Mouse (Mus musculus) bone marrow, adult 2 months (tissue): ENCODE data around the gene Krt9. TPM values are rescaled to one million over a fixed set of nuclear protein-coding genes. Genes with fewer than 3 reads are reported as not detected.

Experiments used
- H3K27ac ChIP-seq: fragments of 200-500 bp; 2 replicates; pipeline ENCODE4 v1.5.1; 2012; ENCODE audit warnings: low read depth, mild to moderate bottlenecking, control low read depth, inconsistent platforms, low read length; ENCODE audit not compliant: control insufficient read depth, poor library complexity, insufficient read depth
- H3K4me1 ChIP-seq: fragments of 200-500 bp; 2 replicates; pipeline ENCODE4 v1.6.1; 2011; ENCODE audit warnings: low read length; ENCODE audit not compliant: control insufficient read depth, insufficient read depth
- H3K4me3 ChIP-seq: fragments of 200-500 bp; replicated peaks from 2 replicates; pipeline ENCODE3; 2011; ENCODE audit warnings: mild to moderate bottlenecking, low read depth, low read length, control low read depth; ENCODE audit not compliant: control insufficient read depth
- CTCF ChIP-seq: fragments of 200-500 bp; IDR thresholded peaks from 2 replicates; pipeline ENCODE4 v1.5.1; 2011; ENCODE audit warnings: low read length, control low read depth; ENCODE audit not compliant: control insufficient read depth, insufficient read depth
- POLR2A ChIP-seq: fragments of 200-500 bp; IDR thresholded peaks from 2 replicates; pipeline ENCODE4 v1.6.1; 2011; ENCODE audit warnings: low read depth, mild to moderate bottlenecking, control low read depth, low read length, borderline replicate concordance; ENCODE audit not compliant: control insufficient read depth
- WGBS: fragments of 180-500 bp; shearing (Covaris S2); methylation state at CpG from one replicate; pipeline ENCODE4 v1.1.7; 2018; 5-methylcytosine and 5-hydroxymethylcytosine counted together
- polyA plus RNA-seq: library from polyadenylated mRNA; stranded (reverse); fragments of >200 nt; gene quantifications from 2 replicates; pipeline ENCODE4 v1.2.4, GENCODE M21; 2011; ENCODE audit warnings: low replicate concordance; ENCODE audit not compliant: missing spikeins, insufficient read depth, insufficient read length

Krt9 gene
- polyA plus RNA-seq, 1 experiment = not detected

DNA sequence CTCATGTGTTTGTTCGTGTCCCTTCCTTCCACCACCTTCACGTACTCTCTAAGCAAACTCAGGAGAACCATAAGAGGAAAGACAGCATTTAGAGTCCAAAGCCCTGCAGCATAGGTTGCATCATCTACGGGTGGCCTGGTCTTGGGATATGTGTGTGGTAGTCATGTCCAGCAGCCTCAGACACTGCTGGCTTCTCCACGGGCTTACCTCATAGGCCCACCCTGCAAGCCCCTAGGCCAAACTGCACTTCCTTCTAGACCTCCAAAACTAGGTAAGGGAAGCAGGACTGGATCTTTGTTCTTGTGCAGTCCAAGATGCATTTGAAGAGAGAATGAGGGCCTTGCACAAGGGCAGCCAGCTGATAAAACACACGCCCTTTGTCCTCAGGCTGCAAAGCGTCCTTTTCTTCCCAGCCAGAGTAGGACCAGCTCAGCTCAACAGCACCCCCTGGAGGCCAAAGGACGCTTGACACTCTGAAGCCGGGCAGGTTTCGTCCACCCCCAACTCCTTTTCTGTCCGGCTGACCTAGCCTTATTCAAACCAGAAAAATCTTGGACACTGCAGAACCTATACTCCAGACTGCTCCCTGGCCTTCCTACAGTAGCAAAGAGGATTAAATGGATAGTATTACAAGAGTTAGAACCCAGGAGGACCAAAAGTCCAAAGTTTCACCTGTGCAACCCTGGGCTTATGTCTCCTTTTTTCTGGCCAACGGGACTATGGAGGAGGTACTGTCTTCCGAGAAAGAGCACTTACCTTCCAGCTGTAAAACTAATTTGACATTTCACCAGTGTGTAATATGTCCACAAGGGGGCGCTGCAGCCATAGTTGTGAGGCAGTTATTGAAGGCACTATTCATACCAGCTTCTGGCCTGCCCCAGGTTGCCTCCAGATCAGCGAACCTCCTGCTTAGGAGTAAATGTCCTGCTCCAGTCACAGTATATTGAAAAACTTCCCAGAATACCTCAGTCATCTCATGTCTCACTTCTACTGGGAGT is 24.0 kb downstream of the Krt9 start:
- Histone ChIP-seq H3K27ac (no peak overlapping the region), H3K4me3 (no peak overlapping the region), H3K4me1 (no peaks in the 10 kb centered on the region)
- no peak for TF ChIP-seq POLR2A
- peak; percentile 82 for TF ChIP-seq CTCF
- WGBS = 32% methylated on average over 14 of the region's 14 CpGs

DNA sequence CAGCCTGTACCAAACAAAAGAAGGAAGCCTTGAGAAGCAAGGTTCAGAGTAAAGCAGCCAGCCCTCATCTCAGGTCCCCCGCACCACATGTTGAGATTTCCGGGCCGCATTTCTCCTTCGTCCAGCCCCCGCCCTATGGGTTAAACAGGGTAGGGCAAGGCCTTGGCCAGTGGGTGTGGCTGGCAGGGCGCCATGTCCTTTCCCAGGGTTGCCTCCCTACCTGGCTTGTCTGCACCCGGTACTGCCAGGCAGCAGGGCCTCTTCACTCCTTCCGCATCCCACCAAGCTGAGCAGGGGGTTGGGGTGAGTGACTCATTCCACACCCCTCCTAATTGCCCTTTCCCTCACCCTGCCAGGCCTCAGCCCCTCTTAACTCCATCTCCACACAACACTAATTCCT is 25.0 kb downstream of the Krt9 start:
- H3K4me1 ChIP-seq = no peaks in the 10 kb centered on the region
- H3K27ac ChIP-seq = no peak overlapping the region
- TF ChIP-seq POLR2A = no peak
- WGBS = 74% methylated on average over 8 of the region's 8 CpGs
- no peak overlapping the region for H3K4me3 ChIP-seq

DNA sequence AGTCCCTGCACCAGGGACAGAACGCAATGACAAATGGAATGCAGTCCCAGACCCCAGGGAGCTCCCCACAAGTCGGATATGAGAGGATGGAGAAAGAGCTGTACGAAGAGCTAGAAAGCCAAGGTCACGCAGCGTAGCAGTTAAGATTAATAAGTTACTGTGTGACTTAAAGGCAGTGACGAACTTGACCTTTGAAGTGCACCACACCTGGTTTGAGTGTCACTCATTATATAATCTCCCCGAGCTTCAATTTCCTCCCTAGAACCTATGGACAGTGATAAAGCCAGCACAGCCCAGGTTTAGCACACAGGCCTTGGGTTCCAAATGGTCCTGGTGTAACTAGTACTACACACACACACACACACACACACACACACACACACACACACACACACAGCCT is 28.7 kb downstream of the Krt9 start:
- Histone ChIP-seq H3K27ac (no peak overlapping the region), H3K4me3 (no peak overlapping the region), H3K4me1 (no peaks in the 10 kb centered on the region)
- TF ChIP-seq CTCF (no peak), POLR2A (no peak)
- WGBS = 67% methylated on average over 7 of the region's 7 CpGs

DNA sequence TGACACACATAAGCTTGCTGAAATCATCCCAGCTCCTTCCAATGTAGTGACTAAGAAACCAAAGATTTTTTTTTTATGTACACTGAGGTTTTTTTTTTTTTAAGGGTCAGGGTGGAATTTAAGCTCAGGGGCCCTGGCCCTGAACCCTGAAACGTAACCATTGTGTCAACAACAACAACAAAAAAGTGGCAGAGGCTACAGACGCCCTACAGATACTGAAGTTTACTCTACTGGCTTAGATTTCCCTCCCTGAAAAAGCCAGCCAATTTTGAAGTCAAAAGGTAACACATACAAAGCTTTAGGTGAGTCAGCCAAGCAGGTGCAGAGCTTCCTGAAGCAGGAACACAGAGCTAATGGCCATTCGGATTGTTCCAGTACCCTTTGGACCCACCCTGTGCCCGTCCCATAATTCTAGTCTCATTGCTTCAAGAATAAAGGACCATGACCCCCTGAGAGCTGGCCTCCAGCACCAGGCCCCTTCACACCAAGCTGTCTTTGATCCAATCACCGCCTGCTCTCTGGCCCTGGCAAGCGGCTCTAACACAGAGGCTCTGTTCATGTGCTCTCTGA is 35.1 kb downstream of the Krt9 start:
- no peak for TF ChIP-seq CTCF
- no peak for TF ChIP-seq POLR2A
- 77% methylated on average over 6 of the region's 6 CpGs for WGBS
- Histone ChIP-seq H3K4me1 (no peaks in the 10 kb centered on the region), H3K4me3 (no peak overlapping the region), H3K27ac (no peak overlapping the region)

DNA sequence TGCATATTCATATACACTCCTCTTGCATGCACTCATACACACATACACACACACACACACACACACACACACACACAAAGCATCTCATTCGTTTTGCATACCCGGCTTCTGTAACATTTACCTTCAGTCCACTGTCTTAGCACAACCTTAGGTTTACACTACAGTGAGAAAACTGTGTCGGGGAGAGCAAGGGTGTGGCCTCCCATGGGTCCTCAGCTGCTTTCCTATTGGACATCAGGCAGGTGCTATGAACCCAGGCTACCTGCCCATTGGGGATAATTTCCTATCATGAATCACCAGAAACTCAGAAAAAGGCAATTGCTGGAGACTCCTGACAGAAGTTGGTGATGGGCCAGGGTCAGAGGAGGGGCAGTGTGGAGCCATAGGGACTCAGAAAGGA is 35.7 kb downstream of the Krt9 start:
- no peak for TF ChIP-seq CTCF
- TF ChIP-seq POLR2A = no peak
- Histone ChIP-seq H3K4me1 (no peaks in the 10 kb centered on the region), H3K4me3 (no peak overlapping the region), H3K27ac (no peak overlapping the region)
- WGBS = 69% methylated on average over 3 of the region's 3 CpGs

DNA sequence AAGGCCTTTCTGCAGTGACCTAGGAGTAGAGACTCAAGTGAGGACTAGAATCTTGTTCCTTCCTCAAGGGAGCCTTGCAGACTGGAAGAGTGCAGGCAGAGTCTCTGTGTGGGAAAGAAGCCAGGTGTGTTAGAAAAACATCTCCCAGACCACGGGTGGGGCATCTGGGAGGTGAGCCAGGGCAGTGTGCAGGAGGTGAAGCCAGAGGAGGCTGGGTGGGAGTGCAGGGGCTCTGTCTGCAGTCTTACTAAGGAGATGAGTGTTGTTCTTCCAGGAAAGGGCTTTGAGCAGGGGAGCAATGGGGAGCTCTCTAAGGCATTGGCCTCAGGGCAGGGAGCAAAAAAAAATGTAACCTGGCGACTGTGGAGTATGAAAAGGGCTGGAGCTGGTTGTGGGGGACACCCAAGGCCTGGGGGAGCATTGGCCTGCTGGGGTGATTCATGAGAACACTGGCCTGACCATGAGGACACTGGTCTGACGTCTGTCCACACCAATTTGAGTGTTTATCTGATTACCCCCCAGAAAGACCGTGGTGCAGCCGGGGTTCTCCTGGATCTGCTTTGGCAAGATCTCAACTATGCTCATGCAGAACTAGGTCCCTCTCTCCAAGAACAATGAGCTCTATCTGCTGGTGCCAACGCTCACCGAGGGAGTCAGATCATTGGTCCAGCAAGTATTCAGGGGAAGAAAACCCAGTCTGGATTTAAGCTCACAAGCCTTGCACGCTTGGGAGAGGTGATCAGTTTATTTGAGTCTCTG is 37.4 kb downstream of the Krt9 start:
- Histone ChIP-seq H3K4me3 (no peak overlapping the region), H3K4me1 (no peaks in the 10 kb centered on the region), H3K27ac (no peak overlapping the region)
- TF ChIP-seq POLR2A (no peak), CTCF (no peak)
- 66% methylated on average over 8 of the region's 8 CpGs for WGBS

DNA sequence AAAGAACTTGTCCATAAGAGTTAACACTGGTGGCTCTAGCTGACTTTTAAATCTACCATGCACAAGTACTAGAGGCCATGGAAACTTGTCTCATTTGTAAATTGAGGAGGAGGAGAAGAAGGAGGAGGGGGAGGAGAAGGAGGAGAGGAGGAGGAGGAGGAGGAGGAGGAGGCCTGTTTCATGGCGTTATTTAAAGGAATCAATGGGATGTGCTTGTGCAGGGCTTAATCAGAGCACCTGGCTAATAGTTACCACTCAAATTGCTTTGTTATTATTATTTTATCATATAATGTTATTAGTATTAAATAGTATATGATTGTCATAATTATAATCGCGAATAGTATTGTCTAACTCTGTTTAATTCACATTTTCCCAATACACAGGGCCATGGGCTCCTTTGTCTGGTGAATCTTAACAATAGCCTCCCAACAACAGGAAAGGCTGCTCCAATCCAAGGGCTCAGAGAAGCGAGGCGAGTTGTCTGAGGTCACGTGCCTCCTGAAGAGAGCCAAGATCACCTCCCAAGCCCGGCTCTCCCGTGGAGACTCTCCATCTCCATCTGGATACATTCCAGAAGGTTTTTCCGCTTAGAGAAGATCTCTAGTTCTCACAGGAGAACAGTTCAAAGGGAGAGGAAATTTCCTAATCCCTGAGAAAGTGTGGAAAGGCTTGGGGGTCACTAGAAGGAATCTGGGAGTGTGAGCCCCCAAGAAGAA is 44.3 kb downstream of the Krt9 start, which contains the start of gene Krt19:
Krt19 (minus strand) TSS at position 51 of the 716 bp plus-strand sequence.
- TF ChIP-seq POLR2A = no peak
- WGBS = 53% methylated on average over 9 of the region's 9 CpGs
- Histone ChIP-seq H3K27ac (no peak within 1 kb of the TSS), H3K4me3 (no peak within 1 kb of the TSS), H3K4me1 (no peaks in the 10 kb centered on the region)
